Mouse (Mus musculus) kidney, adult 11 months (tissue): Measurements from ENCODE around the gene Dusp7.

Experiments
- DNase-seq: peaks from one replicate; pipeline ENCODE4 v3.0.0; 2022

Dusp7 gene

GRCm38 (mm10) chr9:106392828-106393527, 24.5 kb downstream of the Dusp7 start:
- DNase-seq: no peak

DNA sequence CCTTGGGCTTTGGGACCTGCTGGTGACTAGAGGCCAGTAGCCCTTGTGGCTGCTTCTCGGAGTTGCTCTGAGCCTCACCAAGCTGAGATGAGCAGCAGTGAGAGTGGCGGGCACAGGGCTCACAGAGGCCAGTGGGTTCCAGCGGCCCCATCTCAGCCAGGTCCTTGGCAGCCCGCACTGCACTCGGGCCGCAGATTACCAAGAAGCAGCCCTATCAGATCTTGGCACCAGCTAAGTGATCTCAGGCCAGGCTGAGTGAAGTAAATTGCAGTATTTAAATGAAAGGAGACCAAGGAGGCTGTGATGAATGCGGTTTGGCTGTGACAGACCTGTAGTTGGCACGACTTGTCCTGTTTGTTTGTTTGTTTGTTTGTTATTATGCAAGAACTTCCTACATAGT, 25.1 kb downstream of the Dusp7 start:
- no peak for DNase-seq

DNA sequence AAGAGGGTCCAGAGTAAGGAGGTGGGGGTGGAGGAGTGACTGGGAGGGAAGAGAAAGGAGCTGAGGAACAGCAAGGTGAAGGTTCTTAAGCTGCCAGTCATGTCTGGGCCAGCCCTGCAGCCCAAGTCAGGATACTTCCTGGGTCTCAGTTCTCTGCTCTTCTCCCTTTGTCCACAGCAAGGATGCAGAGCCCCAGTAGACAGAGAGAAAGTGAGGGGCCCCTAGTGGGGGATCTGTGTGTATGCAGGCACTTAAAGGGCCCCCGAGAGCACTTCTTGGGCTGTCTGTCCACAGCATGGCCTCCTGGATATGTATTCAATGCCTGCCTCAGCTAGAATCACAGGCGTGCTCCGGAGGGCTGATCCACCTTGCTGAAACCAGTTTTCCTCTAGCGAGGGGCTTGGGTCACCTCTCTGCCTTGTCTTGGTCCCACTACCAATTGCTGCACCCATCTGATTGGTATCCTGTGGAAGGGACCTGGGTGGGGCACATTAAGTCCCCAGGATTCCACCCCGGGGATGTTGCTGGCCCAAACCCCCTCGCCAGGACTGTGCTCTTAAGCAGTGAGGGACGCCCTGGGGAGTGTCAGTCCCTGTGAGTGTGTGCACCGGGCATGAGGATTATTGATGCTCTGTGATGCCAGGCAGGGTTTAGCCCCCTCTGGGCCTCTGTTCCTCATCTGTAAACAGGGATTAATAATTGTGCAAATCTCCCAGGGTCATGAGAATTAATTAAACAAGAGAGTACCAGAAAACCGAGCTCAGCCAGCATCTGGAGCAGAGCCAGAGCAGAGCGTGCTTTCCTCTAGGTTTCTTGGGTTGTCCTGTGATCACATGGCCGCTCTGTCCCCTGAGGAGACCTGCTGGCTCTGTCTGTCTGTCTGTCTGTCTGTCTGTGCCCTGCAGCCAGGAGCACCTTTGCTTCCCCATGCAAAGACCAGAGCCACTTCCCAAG, 26.5 kb downstream of the Dusp7 start:
- DNase-seq: peak; percentile 50

- DNase-seq: no peak
These were observed 29.3 kb downstream of the Dusp7 start for GRCm38 (mm10) chr9:106397733-106398132.

- DNase-seq: no peak
These were observed 30.4 kb downstream of the Dusp7 start for GRCm38 (mm10) chr9:106398667-106399311.

- DNase-seq: no peak
These were observed 31.4 kb downstream of the Dusp7 start for GRCm38 (mm10) chr9:106399808-106400207.

DNA sequence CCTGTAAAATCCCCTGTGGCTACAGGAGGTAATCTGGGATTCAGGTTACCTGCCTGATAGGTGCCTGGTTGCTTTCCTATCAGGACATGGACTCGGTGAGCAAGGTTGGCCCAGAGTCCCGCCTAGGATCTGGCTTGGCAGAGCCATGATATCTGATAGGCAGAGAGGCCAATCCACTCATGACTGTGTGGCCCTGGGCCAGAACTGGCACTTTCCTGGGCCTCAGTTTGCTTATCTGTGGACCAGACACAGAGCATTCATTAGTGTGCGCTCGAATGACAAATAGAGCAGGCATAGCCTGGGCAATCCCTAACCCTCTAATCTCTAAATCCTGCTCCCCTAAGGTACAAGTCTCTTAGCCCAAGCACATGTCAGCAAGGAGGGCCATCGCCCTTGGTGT, 33.7 kb downstream of the Dusp7 start:
- no peak for DNase-seq

DNA sequence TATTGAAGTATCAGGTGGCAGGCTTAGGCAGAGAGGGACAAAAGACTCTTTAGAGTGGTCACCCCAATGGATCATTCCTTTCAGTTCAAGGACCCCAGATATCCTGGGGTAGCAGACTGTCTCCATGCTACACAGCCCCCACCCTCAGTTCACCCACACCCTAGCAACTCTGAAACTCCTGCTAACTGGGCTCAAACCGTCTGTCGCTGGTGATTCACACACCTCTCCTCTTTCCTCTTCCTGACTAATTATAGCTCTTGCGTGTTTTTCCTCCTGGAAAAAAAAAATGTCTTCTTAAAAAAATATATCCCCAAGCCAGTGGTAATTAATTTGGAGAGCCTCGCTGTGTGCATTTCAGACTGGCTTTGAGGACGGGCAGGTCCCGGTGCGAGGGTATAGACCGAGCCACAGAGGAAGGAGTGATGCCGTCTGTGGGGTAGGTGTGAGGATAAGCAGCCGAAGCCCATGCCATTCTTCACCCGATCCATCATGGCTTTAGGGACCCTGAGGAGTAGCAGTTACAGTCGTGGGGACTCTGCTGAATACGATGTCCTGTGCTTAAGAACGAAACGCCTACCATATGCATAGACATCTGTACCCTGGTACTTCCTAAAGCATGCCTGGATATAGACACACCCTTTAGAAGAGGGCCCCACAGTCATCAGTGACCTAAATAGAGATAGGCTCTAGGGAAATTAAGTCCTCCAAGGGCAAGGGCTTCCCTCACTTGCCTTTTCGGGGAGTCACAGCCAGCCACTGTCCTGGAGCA, 34.4 kb downstream of the Dusp7 start:
- no peak for DNase-seq

DNA sequence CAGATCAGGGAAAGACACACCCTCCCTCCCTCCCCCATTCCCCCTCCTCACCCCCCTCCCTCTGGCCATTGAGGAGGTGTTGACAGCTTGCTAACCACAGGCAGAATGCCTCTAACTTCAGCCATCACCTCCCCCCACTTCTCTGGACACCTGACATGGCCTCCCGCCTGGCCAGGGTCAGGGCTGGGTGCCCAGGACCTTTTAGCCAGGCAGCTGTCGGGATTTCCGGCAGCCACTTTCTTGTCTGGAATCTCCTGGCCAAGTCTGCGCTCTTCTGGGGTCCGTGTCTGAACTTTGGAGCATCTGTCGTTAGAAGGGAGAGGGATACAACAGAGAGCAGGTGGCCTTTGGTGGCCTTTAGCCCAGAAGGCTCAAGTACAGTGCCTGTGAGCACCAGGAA, 36.8 kb downstream of the Dusp7 start:
- DNase-seq: peak; percentile 43

DNA sequence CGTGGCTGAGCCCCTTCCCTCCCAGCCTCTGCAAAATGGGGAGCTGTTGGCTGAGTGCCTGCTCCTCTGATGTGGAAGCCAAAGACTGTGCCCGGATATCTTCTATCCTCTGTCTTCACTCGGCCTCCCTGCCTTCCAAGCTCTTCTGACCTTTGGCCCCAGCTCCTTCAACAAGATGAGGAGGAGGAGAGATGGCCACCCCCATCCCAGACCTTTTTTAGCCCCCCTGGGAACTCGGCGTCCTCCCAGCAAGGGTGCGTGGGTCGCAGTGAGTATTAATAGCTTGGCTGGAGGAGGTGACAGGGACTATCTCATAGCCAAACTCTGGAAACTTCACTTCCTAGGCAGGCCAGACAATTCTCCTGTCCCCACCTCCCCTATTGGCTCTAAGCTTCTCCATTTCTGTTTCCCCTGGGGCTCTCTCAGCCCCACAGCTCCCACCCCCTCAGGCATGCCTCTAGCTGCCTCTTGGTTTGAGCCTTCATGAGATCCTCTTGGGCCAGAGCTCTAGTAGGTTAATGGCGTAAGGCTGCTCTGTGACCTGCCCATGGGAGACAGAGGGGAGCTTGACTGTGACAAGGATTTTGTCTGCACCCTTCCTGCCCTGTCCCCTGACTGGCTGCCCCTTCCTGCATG, 38.1 kb downstream of the Dusp7 start:
- peak; percentile 40 for DNase-seq

- no peak for DNase-seq
These were observed 40.7 kb downstream of the Dusp7 start for GRCm38 (mm10) chr9:106409096-106409495.

DNA sequence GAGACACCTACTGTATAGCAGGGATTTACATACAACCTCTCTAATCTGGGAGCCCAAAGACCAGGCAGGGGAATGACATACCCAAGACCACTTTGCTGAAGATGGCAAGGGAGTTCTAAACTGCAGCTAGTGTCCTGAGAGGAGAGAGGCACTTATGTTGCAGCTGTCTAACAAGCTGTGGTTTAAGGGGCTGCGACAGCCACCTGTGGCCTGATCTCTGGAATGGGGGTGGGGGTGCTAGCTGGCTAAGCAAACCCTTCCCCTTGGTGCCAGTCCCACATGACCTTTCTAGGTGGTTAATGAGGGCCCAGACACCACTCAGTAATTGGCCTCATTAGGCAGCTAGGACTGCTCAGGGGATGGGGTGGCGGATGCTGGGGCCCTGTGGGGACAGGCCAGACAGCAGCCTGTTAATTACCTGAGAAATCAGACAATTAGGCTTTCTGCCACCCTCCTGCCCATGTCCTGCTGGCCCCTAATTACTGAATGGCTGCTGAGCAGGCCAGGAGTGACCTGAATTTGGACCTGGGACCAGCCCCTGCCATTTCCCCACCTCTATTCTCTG, 41.7 kb downstream of the Dusp7 start:
- no peak for DNase-seq

GRCm38 (mm10) chr9:106411091-106411594, 42.7 kb downstream of the Dusp7 start:
- no peak for DNase-seq

GRCm38 (mm10) chr9:106411729-106412128, 43.3 kb downstream of the Dusp7 start:
- DNase-seq: no peak

DNA sequence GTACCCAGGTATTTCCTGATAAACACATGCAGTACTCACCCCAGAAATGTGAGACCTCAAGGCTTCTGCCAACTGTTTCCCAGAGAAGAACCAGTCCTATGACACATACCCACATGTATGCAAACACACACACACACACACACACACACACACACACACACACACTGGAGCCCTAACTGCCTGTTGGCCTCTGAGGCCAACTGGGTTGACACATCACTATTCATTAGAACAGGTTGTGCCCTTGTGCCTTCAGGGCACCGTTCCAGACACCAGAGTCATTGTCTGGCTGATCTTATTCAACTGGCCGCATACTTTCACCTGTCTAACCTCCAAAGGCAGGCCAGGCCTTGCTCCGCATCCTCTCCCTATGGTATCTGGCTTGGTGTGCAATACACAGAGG, 43.8 kb downstream of the Dusp7 start:
- DNase-seq: no peak

GRCm38 (mm10) chr9:106413606-106414005, 45.2 kb downstream of the Dusp7 start:
- DNase-seq: no peak

DNA sequence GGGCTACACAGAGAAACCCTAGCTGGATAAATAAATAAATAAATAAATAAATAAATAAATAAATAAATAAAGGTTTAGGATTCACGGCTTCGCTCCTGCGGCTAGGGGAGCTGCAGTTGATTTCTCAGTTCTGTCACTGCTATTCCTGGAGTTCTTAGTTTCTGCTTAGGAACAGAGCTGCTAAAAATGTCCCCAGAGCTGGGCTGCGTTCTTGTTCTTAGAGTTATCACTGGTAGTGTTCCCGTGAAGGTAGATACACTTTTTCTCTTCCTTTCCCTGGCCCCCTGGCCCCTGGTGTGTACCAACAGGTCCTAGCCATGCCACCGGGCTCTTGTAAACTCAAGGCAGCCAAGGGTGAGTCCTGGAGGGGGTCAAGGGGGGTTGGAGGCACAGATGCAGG, 48.4 kb downstream of the Dusp7 start:
- DNase-seq: no peak

- peak; percentile 70 for DNase-seq
These were observed 49.6 kb downstream of the Dusp7 start for GRCm38 (mm10) chr9:106417841-106418625.

GRCm38 (mm10) chr9:106420608-106421007, 52.2 kb downstream of the Dusp7 start:
- DNase-seq: no peak

- DNase-seq: peak; percentile 27
These were observed 52.8 kb downstream of the Dusp7 start for GRCm38 (mm10) chr9:106421033-106421864.
